Mouse (Mus musculus): ENCODE data around the gene Zfp277.

Zfp277 gene

GRCm38 (mm10) chr12:40378621-40379537 lies 66.8 kb downstream of the Zfp277 start:
- no peak for DNase-seq (ENCODE audit: low spot score in 2 of 2)

GRCm38 (mm10) chr12:40351879-40352278 lies 93.8 kb downstream of the Zfp277 start:
- no peak for DNase-seq (ENCODE audit: low spot score in 2 of 2)

GRCm38 (mm10) chr12:40348251-40348650 lies 97.5 kb downstream of the Zfp277 start:
- no peak for DNase-seq (ENCODE audit: low spot score in 2 of 2)

- DNase-seq (ENCODE audit: low spot score in 2 of 2): no peak
Observed at GRCm38 (mm10) chr12:40347060-40347698, 98.5 kb downstream of the Zfp277 start.

- DNase-seq (ENCODE audit: low spot score in 2 of 2): no peak
Observed at GRCm38 (mm10) chr12:40341443-40341842, 104.3 kb downstream of the Zfp277 start.

GRCm38 (mm10) chr12:40335303-40335702 lies 110.4 kb downstream of the Zfp277 start:
- no peak for DNase-seq (ENCODE audit: low spot score in 2 of 2)

GRCm38 (mm10) chr12:40331467-40331866 lies 114.2 kb downstream of the Zfp277 start:
- no peak for DNase-seq (ENCODE audit: low spot score in 2 of 2)

GRCm38 (mm10) chr12:40327012-40327660 lies 118.6 kb downstream of the Zfp277 start:
- no peak for DNase-seq (ENCODE audit: low spot score in 2 of 2)

- DNase-seq (ENCODE audit: low spot score in 2 of 2): no peak
Observed at GRCm38 (mm10) chr12:40325582-40325981, 120.1 kb downstream of the Zfp277 start.

- DNase-seq (ENCODE audit: low spot score in 2 of 2): no peak
Observed at GRCm38 (mm10) chr12:40324819-40325218, 120.9 kb downstream of the Zfp277 start.

GRCm38 (mm10) chr12:40315146-40315545 lies 130.6 kb downstream of the Zfp277 start:
- no peak for DNase-seq (ENCODE audit: low spot score in 2 of 2)

- DNase-seq (ENCODE audit: low spot score in 2 of 2): no peak
Observed at GRCm38 (mm10) chr12:40303960-40304359, 141.7 kb downstream of the Zfp277 start.

- no peak for DNase-seq (ENCODE audit: low spot score in 2 of 2)
Observed at GRCm38 (mm10) chr12:40298636-40299035, 147.1 kb downstream of the Zfp277 start.

- DNase-seq (ENCODE audit: low spot score in 2 of 2): no peak
Observed at GRCm38 (mm10) chr12:40286539-40286938, 159.2 kb downstream of the Zfp277 start.

- DNase-seq (ENCODE audit: low spot score in 2 of 2): no peak
Observed at GRCm38 (mm10) chr12:40280596-40281325, 164.9 kb downstream of the Zfp277 start.

- DNase-seq (ENCODE audit: low spot score in 2 of 2): no peak
Observed at GRCm38 (mm10) chr12:40277581-40277980, 168.1 kb downstream of the Zfp277 start.

GRCm38 (mm10) chr12:40274931-40275330 lies 170.8 kb downstream of the Zfp277 start:
- DNase-seq (ENCODE audit: low spot score in 2 of 2): no peak

- no peak for DNase-seq (ENCODE audit: low spot score in 2 of 2)
Observed at GRCm38 (mm10) chr12:40273339-40273738, 172.4 kb downstream of the Zfp277 start.

- DNase-seq (ENCODE audit: low spot score in 2 of 2): no peak
Observed at GRCm38 (mm10) chr12:40272710-40273109, 173.0 kb downstream of the Zfp277 start.

- no peak for DNase-seq (ENCODE audit: low spot score in 2 of 2)
Observed at GRCm38 (mm10) chr12:40268313-40268712, 177.4 kb downstream of the Zfp277 start.

All from frontal cortex, postnatal 14 days (tissue).